Mouse (Mus musculus): ENCODE results near the gene Efcab2.

DNA sequence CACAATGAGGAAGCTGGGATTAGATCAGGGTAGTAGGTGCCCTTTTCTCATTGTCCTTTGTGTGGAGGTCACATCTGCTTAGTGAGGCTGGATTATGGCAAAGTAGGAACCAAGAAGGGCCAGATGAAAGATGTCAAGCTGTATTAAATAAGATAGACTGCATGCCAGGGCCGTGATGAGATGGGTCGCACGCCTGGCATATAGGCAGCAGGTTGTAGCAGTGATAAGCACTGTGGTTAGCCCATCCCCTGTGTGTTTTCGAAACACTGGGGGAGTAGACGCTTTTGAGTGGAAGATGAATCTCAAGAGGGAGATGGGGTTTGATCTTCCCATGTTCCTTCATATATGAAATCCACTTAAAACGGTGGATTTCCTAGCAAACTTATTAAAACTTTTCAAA lies 3.9 kb upstream of the Efcab2 start:
- no peak for TF ChIP-seq GATA1 (IDR thresholded peaks at IDR 0.05; ENCODE audit: borderline replicate concordance, low read length)
- TF ChIP-seq FLI1 (IDR thresholded peaks at IDR 0.05; ENCODE audit: low read length): no peak

All from megakaryocyte, embryonic 14.5 days (primary cell).